Mouse (Mus musculus) megakaryocyte-erythroid progenitor cell, adult 5 weeks (primary cell): ENCODE data around the gene Wdr12. TPM values are rescaled to one million over a fixed set of nuclear protein-coding genes. Genes with fewer than 3 reads are reported as not detected.

ENCODE experiments used
- polyA plus RNA-seq: library from polyadenylated mRNA; stranded (reverse); fragments of >175 nt; gene quantifications from 2 replicates; pipeline ENCODE4 v1.2.3, GENCODE M21; 2012

Wdr12 gene
- 4.8 and 4.9 TPM in 2 replicates for polyA plus RNA-seq

DNA sequence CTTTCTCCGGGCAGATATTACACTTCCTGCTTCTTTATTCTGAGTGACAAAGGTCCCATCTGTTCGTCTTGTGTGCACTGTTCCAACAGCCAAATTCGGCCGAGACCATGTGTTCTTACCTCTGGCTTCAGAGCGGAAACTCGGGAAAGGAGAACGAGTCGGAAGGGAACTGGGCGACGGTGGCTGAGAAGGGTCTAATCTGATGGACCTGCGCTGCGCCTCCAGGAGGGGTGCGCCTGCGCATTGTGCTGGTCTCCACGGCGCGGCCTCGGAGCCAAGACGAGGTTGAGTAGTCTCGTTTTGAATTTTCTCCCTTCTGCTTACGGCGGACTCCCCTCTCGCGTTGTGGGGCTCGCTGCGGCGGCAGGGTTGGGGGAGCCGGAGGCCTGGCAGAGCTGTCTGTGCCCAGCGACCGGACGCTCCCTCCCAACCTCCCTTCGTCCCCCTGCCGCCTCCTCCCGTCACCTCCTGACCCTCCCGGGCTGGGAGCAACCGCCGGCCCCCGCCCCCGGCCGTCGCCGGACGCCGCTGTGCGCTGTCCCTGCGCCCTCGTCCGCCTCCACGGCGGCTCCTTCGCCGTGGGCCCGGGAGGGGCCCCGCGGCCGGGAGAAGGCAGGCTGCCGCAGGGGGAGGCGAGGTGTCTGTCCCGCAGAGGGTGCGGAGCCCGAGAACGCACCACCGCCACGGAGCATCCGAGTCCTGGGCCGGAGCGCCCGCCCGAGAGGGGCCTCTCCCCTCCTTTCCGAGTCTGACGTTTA is at the start of gene Wdr12, which contains the start of gene Carf:
Gene Wdr12, minus strand, starts transcription at position 622 of the 758 bp plus-strand sequence.
Gene Carf, plus strand, starts transcription at position 224 of the 758 bp plus-strand sequence.

DNA sequence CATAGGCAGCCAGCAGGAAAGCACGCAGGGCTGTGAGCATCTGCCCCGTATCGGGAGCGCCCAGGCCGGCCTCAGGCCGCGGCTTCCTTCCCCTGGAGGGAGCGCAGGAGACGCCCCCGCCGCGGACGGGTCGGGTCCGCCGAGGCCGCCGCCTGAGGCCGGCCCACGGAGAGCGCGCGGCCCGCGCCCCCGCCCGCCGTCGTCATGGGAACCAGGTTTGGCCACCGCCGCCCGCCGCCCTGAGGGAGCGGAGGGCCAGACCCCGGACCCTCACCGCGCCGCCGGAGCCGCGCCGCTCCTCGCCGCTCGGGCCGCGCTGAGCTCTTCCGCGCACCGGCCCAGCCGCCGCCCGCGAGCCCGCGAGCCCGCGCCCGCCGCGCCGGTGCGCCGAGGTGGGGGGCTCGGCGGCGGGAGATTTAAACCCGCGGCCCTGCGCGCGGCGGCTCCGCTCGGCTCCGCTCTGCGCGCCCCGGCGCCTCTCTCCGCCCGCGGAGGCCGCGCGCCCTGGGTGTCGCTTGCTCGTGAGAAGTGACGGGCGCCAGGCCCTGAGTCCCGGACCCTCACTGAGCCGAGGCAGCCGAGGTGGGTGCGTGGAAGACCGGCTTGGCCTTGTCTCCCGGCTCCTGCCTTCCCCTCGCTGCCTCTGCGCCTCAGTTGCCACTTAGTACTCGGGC is 55.5 kb downstream of the Wdr12 start, which contains the start of gene Ica1l:
Gene Ica1l, minus strand, starts transcription at position 389 of the 674 bp plus-strand sequence.

Other genes with a start within 250 kb of the Wdr12 start
- gene Fam117b, start 185.6 kb downstream of the Wdr12 start, polyA plus RNA-seq: 26.3 and 30.0 TPM in 2 replicates
- 0.60 and 1.0 TPM in 2 replicates for gene Ica1l, start 55.5 kb downstream of the Wdr12 start, polyA plus RNA-seq
- gene Carf, start 398 bp downstream of the Wdr12 start, polyA plus RNA-seq: 0.23 and 0.69 TPM in 2 replicates
- 0.30 and 0.31 TPM in 2 replicates for gene Nbeal1, start 82.0 kb upstream of the Wdr12 start, polyA plus RNA-seq
- 5.8 and 9.2 TPM in 2 replicates for gene Cyp20a1, start 244.7 kb upstream of the Wdr12 start, polyA plus RNA-seq